Mouse (Mus musculus): ENCODE measurements around the gene Smlr1. TPM values are rescaled to one million over a fixed set of nuclear protein-coding genes. Genes with fewer than 3 reads are reported as not detected.

Smlr1 gene
- polyA plus RNA-seq, 1 experiment from 2014 or later, result not detected

DNA sequence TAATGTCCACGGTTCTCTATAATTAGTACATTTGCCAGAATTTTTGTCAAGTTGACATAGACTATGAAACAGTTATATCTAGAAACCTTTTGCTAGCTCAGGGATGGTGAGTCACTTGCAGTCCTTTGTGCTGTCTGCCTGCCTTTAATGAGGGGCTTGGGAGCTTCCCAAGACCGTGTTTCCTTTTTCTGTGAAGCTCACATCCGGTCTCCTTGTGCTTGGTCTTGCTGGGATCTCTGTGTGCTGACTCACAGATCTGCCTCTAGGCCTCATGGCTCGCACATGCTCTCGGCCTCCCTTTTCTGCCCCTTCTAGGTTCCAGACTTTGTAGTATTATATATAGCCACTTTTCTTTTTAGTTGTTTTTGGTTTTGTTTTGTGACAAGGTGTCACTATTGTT is 15.6 kb downstream of the Smlr1 start:
- no peak for ATAC-seq (ENCODE audit: low read depth)
- no peak overlapping the region for H3K27ac ChIP-seq (ENCODE audit: low read depth, low read length)
- H3K4me3 ChIP-seq (ENCODE audit: low read depth, low read length), result no peak overlapping the region
- H3K36me3 ChIP-seq (ENCODE audit: control insufficient read depth, insufficient read depth, low read length), result no peaks in the 10 kb centered on the region
- WGBS, result 90% methylated on average over 5 of the region's 5 CpGs
- H3K9ac ChIP-seq (replicated peaks; ENCODE audit: low read depth, low read length), result no peak overlapping the region
- H3K4me1 ChIP-seq (ENCODE audit: control insufficient read depth, insufficient read depth, low read length), result no peaks in the 10 kb centered on the region
- H3K4me2 ChIP-seq (ENCODE audit: low read depth, low read length), result no peak overlapping the region
- H3K27me3 ChIP-seq (ENCODE audit: control insufficient read depth, insufficient read depth, low read length), result no peaks in the 10 kb centered on the region
- no peaks in the 10 kb centered on the region for H3K9me3 ChIP-seq (ENCODE audit: control insufficient read depth, low read length)

DNA sequence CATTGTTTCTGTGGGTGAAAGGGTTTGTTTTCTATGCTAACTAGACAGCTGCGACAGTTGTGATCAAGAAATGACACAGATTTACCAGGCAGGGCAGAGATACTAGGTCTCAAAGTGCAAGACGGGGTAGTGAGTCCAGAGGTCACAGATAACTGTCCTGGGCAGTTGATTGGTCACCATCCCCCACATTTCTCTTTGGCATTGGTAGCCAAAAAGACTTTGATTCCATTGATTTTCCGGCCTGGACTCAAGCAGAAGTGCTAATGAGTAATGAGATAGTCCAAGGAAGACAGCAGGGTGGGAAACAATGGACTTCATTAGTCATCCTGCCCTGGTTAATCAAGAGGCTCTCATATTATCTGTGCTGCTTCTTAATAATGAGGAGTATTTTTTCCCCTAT is 16.1 kb downstream of the Smlr1 start:
- H3K27me3 ChIP-seq (ENCODE audit: control insufficient read depth, insufficient read depth, low read length), result no peaks in the 10 kb centered on the region
- no peaks in the 10 kb centered on the region for H3K36me3 ChIP-seq (ENCODE audit: control insufficient read depth, insufficient read depth, low read length)
- no peak overlapping the region for H3K9ac ChIP-seq (replicated peaks; ENCODE audit: low read depth, low read length)
- no peaks in the 10 kb centered on the region for H3K4me1 ChIP-seq (ENCODE audit: control insufficient read depth, insufficient read depth, low read length)
- H3K4me3 ChIP-seq (ENCODE audit: low read depth, low read length), result no peak overlapping the region
- H3K9me3 ChIP-seq (ENCODE audit: control insufficient read depth, low read length), result no peaks in the 10 kb centered on the region
- no peak overlapping the region for H3K4me2 ChIP-seq (ENCODE audit: low read depth, low read length)
- H3K27ac ChIP-seq (ENCODE audit: low read depth, low read length), result no peak overlapping the region
- no peak for ATAC-seq (ENCODE audit: low read depth)
- 79% methylated on average over 3 of the region's 3 CpGs for WGBS

DNA sequence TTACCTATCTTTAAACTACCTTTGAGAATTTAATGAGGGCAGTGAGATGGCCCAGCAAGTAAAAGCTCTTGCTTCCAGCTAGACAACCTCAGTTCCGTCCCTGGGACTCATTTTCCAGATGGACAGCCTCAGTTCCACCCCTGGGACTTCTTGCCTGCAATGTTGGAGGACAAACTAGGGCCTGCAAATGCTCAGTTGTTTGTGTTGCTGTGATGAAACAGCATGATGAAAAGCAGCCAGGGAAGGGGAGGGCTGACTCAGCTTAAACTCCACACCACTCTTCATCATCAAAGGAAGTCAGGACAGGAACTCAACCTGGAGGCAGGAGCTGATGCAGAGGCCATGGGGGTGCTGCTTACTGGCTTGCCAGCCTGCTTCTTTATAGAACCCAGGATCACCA is 22.2 kb downstream of the Smlr1 start:
- WGBS, result 59% methylated on average over 1 of the region's 1 CpGs
- H3K9ac ChIP-seq (replicated peaks; ENCODE audit: low read depth, low read length), result no peak overlapping the region
- H3K27ac ChIP-seq (ENCODE audit: low read depth, low read length), result no peak overlapping the region
- no peak overlapping the region for H3K4me3 ChIP-seq (ENCODE audit: low read depth, low read length)
- no peaks in the 10 kb centered on the region for H3K36me3 ChIP-seq (ENCODE audit: control insufficient read depth, insufficient read depth, low read length)
- no peak for ATAC-seq (ENCODE audit: low read depth)
- no peaks in the 10 kb centered on the region for H3K9me3 ChIP-seq (ENCODE audit: control insufficient read depth, low read length)
- no peak overlapping the region for H3K4me2 ChIP-seq (ENCODE audit: low read depth, low read length)
- no peaks in the 10 kb centered on the region for H3K27me3 ChIP-seq (ENCODE audit: control insufficient read depth, insufficient read depth, low read length)
- H3K4me1 ChIP-seq (ENCODE audit: control insufficient read depth, insufficient read depth, low read length), result no peaks in the 10 kb centered on the region

DNA sequence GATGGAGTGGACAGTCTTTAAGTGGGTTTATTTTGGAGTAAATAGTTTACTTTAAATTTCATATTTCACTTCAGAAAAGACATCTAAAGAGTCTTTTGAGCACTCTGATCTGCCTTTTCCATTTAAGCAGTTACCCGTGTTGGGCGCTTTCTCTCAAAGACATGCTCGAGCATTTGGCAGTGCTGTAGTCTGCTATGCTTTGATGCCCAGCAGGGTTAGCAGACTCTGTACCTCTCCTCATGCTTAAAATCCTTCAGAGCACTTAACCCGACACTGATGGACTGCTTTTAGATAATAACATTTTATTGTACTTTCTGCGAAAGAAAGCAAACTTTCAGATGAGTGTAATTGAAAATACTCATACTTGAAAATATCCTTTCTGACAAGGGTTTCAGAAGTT is 32.8 kb downstream of the Smlr1 start:
- 96% methylated on average over 5 of the region's 5 CpGs for WGBS
- no peaks in the 10 kb centered on the region for H3K36me3 ChIP-seq (ENCODE audit: control insufficient read depth, insufficient read depth, low read length)
- ATAC-seq (ENCODE audit: low read depth), result no peak

DNA sequence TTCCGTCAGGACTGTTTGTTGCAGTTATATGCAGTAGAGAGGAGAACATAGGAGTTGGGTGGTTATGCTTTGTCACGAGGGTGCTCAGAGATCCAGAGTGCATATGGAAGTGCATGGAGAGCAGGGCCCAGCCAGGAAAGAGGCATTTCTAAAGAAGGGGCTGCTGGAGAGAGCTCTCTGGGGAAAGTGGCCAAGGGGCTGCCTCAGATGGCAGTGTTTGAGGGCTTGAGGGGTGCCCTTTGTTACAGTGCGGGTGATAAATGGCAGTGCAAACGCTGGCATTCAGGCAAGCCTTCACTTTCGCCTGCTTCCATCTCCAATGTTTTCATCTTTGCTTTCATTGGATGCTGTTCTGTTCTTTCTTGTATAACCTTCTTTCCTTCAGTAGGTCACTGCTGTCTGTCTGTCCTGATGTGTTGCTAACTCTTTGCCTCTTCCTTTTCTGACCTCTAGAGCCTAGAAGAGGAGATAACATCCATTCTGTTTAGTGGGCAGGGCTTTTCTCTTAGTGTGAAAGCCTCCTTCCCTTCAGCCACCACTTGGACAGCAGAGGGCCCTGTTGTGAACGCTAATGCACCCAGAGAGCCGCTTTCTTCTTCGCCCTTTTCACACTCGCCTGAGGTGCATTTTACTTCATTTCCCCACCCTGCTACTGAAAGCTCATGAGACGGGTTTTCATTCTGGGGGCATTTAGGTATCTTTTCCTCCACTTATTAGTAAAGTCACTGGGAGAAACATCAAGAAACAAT is 36.6 kb downstream of the Smlr1 start:
- H3K4me2 ChIP-seq (ENCODE audit: low read depth, low read length), result no peak overlapping the region
- H3K27ac ChIP-seq (ENCODE audit: low read depth, low read length), result no peak overlapping the region
- no peaks in the 10 kb centered on the region for H3K27me3 ChIP-seq (ENCODE audit: control insufficient read depth, insufficient read depth, low read length)
- no peak for ATAC-seq (ENCODE audit: low read depth)
- 60% methylated on average over 10 of the region's 10 CpGs for WGBS
- H3K4me3 ChIP-seq (ENCODE audit: low read depth, low read length), result no peak overlapping the region
- H3K9ac ChIP-seq (replicated peaks; ENCODE audit: low read depth, low read length), result no peak overlapping the region
- no peaks in the 10 kb centered on the region for H3K36me3 ChIP-seq (ENCODE audit: control insufficient read depth, insufficient read depth, low read length)
- no peaks in the 10 kb centered on the region for H3K4me1 ChIP-seq (ENCODE audit: control insufficient read depth, insufficient read depth, low read length)
- no peaks in the 10 kb centered on the region for H3K9me3 ChIP-seq (ENCODE audit: control insufficient read depth, low read length)

More for the DNA sequence above, 32.8 kb downstream of the Smlr1 start:
- Histone ChIP-seq H3K4me1 (ENCODE audit: control insufficient read depth, insufficient read depth, low read length) (no peaks in the 10 kb centered on the region), H3K9ac (replicated peaks; ENCODE audit: low read depth, low read length) (no peak overlapping the region), H3K4me3 (ENCODE audit: low read depth, low read length) (no peak overlapping the region), H3K9me3 (ENCODE audit: control insufficient read depth, low read length) (no peaks in the 10 kb centered on the region), H3K27me3 (ENCODE audit: control insufficient read depth, insufficient read depth, low read length) (no peaks in the 10 kb centered on the region), H3K27ac (ENCODE audit: low read depth, low read length) (no peak overlapping the region), H3K4me2 (ENCODE audit: low read depth, low read length) (no peak overlapping the region)

DNA sequence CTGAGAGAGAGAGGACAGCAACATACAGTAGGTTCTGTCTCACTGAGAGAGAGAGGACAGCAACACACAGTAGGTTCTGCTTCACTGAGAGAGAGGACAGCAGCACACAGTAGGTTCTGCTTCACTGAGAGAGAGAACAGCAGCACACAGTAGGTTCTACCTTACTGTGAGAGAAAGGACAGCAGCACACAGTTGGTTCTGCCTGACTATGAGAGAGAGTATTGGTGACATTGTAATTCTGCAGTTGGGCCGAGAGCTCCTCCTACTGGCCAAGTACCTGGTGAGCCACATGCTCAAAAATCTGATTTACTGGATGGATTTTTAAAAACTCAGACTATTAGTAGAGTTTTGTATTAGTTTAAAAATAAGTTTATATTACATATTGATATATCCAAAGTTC is 47.6 kb downstream of the Smlr1 start:
- Histone ChIP-seq H3K4me1 (ENCODE audit: control insufficient read depth, insufficient read depth, low read length) (no peaks in the 10 kb centered on the region), H3K27me3 (ENCODE audit: control insufficient read depth, insufficient read depth, low read length) (no peaks in the 10 kb centered on the region), H3K9me3 (ENCODE audit: control insufficient read depth, low read length) (no peaks in the 10 kb centered on the region), H3K4me3 (ENCODE audit: low read depth, low read length) (no peak overlapping the region), H3K27ac (ENCODE audit: low read depth, low read length) (no peak overlapping the region), H3K36me3 (ENCODE audit: control insufficient read depth, insufficient read depth, low read length) (no peaks in the 10 kb centered on the region), H3K4me2 (ENCODE audit: low read depth, low read length) (no peak overlapping the region), H3K9ac (replicated peaks; ENCODE audit: low read depth, low read length) (no peak overlapping the region)
- whole genome bisulfite sequencing, result 12% methylated on average over 1 of the region's 1 CpGs
- ATAC-seq (ENCODE audit: low read depth), result peak; percentile 85

DNA sequence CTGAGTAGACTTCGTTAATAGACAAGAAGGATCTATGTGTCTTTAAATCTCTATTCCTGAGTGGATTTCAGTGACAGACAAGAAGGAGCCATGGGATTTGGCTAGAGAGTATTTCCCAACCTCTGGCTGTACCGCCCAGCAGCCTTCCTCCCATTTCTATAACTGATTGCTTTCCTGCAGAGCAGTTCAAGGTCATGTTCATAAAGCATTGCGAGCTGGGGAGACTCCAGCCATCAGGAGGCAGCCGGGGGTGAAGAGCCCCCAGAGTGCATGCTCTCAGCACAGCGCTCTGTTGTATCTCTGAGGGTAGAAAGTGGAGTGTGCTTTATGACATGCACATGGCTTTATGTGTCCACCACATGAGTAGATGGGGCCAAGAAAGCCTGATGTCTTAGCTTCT is 53.3 kb downstream of the Smlr1 start:
- ATAC-seq (ENCODE audit: low read depth), result no peak
- Histone ChIP-seq H3K9ac (replicated peaks; ENCODE audit: low read depth, low read length) (no peak overlapping the region), H3K9me3 (ENCODE audit: control insufficient read depth, low read length) (no peaks in the 10 kb centered on the region), H3K4me1 (ENCODE audit: control insufficient read depth, insufficient read depth, low read length) (no peaks in the 10 kb centered on the region), H3K36me3 (ENCODE audit: control insufficient read depth, insufficient read depth, low read length) (no peaks in the 10 kb centered on the region), H3K4me3 (ENCODE audit: low read depth, low read length) (no peak overlapping the region), H3K4me2 (ENCODE audit: low read depth, low read length) (no peak overlapping the region), H3K27me3 (ENCODE audit: control insufficient read depth, insufficient read depth, low read length) (no peaks in the 10 kb centered on the region), H3K27ac (ENCODE audit: low read depth, low read length) (no peak overlapping the region)
- 57% methylated on average over 5 of the region's 5 CpGs for WGBS

DNA sequence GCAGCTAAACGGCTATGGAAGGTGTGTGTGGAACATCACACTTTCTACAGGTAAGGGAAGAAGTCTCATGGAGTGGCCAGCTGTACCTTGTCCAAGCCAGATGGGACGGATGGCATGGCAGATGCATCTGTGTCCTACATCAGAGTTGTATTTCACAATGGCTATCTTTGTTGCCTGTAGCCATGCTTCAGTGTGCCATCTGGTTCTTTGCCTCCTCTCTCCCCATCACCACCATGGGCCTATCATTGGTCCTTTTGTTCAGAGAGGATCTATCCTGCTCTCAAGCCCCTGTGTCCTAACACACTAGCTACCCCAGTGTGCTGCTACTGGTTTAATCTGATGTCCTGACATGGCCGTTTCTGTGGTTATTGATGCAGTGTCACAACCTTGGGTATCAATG is 56.4 kb downstream of the Smlr1 start:
- Histone ChIP-seq H3K4me1 (ENCODE audit: control insufficient read depth, insufficient read depth, low read length) (no peaks in the 10 kb centered on the region), H3K27ac (ENCODE audit: low read depth, low read length) (no peak overlapping the region), H3K9me3 (ENCODE audit: control insufficient read depth, low read length) (no peaks in the 10 kb centered on the region), H3K4me2 (ENCODE audit: low read depth, low read length) (no peak overlapping the region), H3K4me3 (ENCODE audit: low read depth, low read length) (no peak overlapping the region), H3K36me3 (ENCODE audit: control insufficient read depth, insufficient read depth, low read length) (no peaks in the 10 kb centered on the region), H3K27me3 (ENCODE audit: control insufficient read depth, insufficient read depth, low read length) (no peaks in the 10 kb centered on the region), H3K9ac (replicated peaks; ENCODE audit: low read depth, low read length) (no peak overlapping the region)
- no peak for ATAC-seq (ENCODE audit: low read depth)
- 91% methylated on average over 3 of the region's 3 CpGs for WGBS

All from neural tube, embryonic 14.5 days (tissue).